Mouse (Mus musculus): ENCODE data around the gene Pitpna.

The Pitpna gene

DNA sequence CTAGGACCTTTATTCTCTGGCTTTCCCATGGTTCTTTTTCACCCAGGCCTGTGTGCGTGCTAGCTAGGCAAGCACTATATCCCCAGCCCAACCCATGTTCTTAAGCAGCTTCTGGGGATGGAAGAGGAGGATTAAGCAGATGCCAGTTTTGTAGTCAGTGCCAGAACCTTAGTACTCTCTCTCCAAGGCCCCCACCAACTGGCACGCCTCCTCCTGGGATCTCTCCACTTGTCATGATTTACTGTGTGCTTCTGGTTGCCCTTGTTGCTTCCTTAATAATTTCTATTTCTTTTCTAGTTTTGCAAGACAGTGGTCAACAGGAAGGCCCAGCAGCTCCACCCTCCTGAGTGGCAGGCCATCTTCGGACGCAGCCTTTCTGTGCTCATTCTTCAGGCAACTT is 37.9 kb downstream of the Pitpna start:
- no peak for ATAC-seq (ENCODE audit: insufficient number of reproducible peaks, low FRiP score, low TSS enrichment)

DNA sequence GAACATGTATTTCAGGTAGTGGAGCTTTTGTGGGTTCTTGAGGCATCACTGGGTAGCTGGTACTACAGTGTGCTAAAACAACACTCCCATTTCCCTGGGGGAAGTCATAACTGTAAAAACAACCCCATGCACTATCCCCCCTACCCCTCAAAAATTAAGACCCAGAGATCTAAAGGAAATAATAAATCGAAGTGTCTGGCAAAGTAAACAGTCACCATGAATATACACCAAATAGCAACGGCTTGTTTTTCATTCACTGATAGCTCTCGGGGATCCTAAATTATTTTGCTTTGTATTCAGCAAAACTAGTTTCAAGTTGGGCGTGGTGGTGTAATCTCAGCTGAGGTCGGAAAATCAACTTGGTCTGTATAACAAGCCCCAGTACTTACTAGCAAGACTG is 42.2 kb downstream of the Pitpna start:
- ATAC-seq (ENCODE audit: insufficient number of reproducible peaks, low FRiP score, low TSS enrichment), result no peak

DNA sequence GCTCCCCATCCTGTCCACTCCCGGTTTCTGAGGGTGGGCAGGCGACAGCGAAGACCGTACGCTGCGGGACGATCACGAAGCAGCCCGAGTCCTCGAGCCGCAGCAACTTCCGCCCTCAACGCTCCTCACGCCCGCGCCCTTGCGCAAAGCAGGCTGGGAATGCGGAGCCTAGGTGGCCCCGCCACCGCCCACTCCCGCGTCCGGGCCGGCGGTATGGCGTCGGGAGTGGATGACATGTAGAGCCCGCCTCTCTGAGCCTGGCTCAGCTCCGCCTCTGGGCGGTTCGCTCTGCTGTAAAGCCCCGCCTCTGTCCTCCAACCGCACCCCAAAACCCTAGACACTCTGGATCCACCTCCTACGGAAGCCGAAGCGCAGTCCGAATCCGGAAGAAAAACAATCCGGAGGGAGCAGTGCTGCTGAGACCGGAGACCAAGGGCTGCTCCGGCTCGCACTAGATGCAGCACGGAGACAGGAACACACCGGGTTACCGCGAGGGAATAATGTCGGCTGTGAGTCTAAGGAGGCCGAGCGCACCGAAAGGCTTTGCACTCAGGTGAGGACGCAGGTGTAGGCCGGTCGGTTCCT is 42.8 kb downstream of the Pitpna start, which contains the start of gene Inpp5k:
Inpp5k (plus strand) TSS at position 344 of the 585 bp plus-strand sequence.
- peak; percentile 96 for ATAC-seq (ENCODE audit: insufficient number of reproducible peaks, low FRiP score, low TSS enrichment)

DNA sequence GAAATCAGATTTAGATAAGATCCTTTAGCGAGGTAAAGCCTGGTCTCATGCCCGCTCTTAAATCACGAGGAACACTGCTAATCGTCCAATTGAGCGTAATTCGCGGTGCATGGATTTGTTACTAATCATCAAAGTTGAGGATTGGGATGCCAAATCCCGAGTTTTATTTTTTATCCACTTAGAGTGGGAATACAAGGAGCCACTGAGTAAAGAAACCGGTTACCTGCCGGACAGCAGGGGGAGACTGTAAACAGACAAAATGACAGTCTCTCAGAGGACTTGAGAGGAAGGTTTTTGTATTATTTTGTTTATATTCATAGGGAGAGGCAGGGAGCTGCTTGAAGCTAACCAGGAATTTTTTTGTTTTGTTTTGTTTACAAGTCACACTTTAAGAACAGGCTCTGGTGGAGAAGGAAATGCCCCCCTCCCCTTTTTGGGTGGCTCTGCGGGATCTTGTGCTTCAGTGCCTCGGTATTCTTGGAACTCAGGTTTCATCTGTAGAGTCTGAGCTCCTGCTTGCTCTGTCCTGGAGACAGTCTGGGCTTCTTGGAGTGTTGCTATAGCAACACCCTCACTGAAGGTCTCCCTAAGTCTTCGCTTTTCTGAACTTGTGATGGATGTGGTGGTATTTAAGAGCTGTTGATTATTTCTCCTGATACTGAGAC is 43.8 kb downstream of the Pitpna start:
- ATAC-seq (ENCODE audit: insufficient number of reproducible peaks, low FRiP score, low TSS enrichment), result no peak

DNA sequence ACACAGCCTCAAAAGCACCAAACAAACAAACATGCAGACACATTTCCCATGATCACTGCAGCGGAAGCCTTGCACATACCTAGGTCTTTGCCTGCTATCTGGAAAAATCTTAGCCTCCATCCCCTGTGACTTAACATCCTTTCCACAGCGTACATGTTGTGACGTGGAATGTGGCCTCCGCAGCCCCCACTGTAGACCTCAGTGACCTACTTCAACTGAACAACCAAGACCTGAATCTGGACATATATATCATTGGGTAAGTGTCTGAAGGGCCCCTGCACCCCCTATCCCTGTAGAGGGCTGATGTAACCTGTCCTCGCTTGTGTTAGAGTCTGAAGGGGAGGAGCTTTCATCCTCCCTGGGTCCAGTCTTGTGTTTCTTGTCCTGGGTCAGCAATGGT is 45.0 kb downstream of the Pitpna start:
- no peak for ATAC-seq (ENCODE audit: insufficient number of reproducible peaks, low FRiP score, low TSS enrichment)

DNA sequence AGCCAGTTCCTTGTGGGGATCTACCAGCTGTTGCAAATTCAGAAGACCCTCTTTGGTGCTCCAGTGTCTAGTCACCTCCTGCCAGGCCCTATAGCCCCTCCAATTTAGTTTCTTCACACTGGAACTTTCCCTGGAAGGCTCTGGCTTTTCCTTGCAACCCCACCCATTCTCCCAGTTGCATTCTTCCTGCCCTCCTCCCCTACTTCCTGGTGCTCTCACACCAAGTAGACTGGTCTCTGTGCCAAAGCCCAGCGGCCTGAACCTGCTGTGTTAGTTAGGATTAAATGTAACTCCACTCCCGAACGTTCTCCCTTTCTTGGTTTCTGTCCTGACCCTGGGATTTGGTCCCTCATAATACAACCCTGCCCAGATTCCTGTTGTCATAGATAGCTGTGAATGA is 46.9 kb downstream of the Pitpna start:
- no peak for ATAC-seq (ENCODE audit: insufficient number of reproducible peaks, low FRiP score, low TSS enrichment)

DNA sequence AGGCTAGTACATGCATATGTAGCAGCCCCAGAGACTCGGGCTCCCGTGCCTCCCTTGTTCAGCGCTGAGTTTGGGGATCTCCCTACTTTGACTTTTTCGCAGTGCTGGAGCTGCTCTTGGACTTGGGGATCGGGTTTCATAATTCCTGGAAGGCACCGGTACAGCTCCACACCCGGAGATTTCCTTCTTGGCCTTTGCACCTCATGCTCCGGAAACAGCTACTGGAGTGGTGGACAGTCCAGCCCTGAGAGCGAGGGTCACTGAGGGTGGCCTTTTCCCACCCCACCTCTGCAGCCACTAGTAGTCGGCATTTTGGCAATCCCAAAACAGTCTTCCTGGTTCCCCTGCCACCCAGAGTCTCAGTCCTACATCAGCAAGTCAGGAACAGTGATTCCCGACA is 47.4 kb downstream of the Pitpna start:
- ATAC-seq (ENCODE audit: insufficient number of reproducible peaks, low FRiP score, low TSS enrichment), result no peak

DNA sequence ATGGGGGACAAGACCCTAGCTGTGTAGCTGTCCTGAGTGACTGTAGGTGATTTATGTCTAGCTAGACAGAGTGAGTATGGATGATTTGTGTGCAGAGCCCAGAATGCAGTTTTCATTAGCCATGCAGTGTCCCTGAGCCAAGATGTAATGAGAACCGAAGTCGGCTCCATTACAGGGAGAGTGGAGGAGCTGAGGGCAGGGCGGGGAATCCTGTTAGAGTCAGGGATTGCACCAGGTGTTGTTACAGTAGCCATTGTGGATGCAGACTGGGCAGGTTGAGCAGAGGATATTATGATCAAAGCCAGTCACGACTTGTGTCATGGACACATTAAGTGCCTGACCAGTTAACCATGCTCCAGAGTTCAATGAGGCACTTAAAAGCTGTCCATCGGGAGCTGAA is 55.4 kb downstream of the Pitpna start:
- no peak for ATAC-seq (ENCODE audit: insufficient number of reproducible peaks, low FRiP score, low TSS enrichment)

DNA sequence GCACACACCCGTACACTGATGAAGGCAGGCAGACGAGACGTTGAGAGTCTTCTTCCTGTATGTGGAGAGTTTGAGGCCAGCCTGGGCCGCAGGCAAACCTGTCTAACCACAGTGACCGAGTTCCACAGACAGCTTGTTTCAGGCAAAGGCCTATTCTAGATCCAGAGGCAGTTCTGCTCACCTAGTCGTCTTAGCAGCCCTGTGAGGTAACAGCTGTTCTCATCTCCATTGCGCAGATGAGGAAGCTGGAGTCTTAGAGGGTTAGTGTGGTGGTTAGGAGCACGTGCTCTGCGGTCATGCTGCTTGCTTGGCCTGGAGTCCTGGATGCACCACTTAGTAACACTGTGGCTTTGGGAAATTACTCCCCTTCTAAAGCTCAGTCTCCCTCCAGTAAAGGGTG is 56.8 kb downstream of the Pitpna start:
- no peak for ATAC-seq (ENCODE audit: insufficient number of reproducible peaks, low FRiP score, low TSS enrichment)

DNA sequence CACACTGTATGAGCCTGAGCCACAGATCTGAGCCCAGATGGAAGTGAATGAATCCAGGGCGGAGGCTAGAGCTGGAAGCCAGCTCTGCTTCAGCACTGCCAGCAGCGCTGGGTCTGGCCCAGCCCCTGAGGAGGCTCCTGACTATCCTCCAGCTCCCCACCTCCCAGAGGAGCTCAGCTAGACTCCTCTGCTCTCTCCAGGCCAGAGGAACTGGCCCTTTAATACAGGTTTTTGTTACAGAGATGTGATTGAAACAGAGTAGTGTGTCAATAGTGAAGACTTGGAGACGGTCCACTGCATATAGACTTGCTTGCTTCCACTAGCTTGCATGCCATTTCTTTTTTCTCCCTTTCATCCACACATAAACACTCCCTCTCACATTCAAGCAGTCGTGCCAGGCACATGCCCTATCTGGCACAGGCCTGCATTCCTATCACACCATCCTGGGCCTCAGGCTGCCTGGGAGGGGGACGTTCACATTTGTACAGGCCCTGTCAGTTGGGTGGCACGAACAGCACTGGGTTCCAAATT is 59.8 kb downstream of the Pitpna start:
- ATAC-seq (ENCODE audit: insufficient number of reproducible peaks, low FRiP score, low TSS enrichment), result peak; percentile 31; the same call in 1 of the 2 replicates

DNA sequence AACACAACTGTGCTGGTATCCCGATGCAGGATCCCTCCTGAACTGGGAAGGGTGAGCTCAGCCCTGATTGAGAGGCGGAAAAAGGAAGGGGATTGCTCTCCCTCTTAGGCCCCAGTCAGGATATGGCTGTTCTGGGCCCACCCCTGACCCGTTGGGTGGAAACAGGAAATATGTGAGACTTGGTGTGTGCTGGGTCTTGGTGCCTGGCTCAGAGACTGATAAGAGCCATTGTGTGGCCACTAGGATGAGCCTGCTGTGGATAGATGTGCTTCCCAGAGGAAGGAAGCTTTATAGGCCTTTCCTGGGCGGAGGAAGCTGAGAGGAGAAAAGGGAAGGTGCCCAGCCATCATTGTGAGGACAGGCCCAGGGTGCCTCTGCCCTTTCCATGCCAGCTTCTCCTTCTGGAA is 61.3 kb downstream of the Pitpna start:
- ATAC-seq (ENCODE audit: insufficient number of reproducible peaks, low FRiP score, low TSS enrichment), result no peak

DNA sequence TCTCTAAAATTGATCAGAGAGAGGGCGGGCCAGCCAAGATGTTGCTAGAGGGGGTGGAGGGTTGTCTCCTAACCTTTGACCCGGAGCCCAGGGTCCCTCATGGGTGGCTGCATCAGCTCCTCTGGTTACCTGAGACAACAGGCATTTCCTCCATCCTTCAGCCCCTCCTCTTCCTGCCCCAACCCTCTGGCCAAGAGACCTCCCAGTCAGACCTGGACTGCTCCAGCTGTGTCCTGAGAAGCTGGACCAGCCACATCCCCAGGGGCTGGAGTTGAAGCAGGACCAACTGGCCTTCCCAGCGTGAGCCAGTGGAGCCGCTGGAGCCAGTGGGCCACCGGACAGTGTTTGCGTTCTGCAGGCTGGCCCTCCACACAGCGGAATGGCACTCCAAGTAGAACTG is 62.4 kb downstream of the Pitpna start, which contains the start of gene Myo1c:
Myo1c (plus strand) TSS at position 194 of the 400 bp plus-strand sequence.
- ATAC-seq (ENCODE audit: insufficient number of reproducible peaks, low FRiP score, low TSS enrichment), result no peak

DNA sequence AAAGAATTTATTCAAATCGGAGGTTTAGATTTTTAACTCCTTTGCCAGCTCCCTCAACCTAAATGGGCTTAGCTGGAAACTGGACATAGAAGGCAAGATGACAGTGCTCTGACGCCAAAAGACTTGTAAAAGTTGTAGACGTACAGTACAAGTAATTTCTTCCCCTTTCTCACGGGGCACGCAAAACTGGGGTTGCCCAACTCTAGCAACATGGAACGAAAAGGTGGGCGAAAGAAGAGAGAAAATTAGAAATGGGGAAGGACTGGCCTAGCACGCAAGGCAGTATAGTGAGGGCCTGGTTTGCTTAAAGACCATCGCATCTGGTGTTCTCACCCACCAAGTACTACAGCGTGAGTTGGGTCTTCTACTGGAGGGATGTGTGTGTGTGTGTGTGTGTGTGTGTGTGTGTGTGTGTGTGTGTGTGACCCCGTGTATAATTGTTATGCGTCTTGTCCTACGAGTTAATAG is 63.1 kb downstream of the Pitpna start:
- ATAC-seq (ENCODE audit: insufficient number of reproducible peaks, low FRiP score, low TSS enrichment), result no peak

DNA sequence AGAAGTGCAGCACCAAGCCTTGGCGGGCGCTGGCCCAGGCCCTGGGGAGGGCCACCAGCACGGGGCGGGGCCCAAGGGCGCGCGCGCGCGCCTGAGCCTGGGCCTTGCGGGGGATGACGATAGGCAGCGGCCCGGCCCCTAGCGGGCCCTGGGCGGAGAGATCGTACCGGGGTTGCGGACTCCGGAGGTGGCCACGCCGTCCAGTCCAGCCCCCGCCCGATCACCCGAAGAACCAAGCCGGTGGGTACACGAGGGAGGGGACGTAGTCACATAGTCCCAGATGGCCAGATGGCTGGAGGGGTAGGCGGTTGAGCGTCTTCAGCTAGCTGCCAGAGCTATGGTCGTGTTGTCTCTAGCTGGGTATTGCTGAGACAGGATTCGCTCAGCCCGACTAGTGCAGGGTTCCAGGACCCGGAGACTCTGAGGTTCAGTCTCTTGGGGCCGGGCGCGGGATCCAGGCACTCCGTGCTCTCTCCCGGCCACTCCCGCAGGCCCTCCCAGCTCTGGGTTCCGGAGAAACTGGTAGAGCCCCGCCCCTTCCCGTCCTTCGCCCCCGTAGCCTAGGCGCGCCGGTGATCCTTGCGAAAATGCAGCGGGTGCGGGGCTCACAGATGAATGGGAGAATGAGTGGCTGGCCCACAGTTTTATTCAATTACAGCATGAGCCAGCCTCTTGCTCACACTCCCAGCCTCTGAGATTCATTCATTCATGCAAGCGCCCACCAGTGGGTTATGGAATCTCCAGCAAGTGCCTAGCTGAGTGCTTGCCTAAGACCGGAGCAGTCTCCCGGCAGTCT is 63.7 kb downstream of the Pitpna start:
- peak; percentile 47; the same call in 1 of the 2 replicates for ATAC-seq (ENCODE audit: insufficient number of reproducible peaks, low FRiP score, low TSS enrichment)

DNA sequence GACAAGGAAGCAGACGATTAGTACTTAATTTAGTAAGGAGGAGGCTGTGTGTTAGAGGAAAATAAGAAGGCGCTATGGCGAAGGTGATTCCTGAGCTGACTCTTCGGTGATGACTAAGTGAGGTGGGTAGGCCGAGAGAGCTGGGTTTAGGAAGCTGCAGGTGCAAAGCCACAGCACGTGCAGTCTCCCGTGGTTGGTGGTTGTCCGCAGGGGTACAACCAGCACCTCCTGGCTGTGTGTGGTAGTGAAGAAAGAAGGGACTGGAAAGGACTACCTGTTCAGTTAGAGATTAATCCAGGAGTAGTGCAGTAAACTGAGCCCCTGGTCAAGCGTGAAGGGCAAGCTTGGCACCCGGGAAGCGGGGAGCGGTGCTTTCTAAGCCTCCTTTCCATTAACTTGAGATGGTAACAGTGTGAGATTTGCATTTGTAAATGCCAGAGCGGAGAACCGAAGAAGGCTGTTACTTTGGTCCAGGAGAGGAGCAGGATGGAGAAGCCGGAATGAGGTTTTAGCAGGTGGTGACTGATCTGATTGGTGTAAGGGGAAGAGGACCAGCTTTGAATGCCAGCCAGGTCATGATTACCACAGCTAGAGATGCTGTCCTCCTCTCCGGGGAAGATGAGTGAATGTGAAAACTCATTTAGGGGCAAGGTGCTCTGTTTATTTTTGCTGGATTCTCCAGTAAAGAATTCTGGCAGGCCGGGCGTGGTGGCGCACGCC is 64.5 kb downstream of the Pitpna start:
- ATAC-seq (ENCODE audit: insufficient number of reproducible peaks, low FRiP score, low TSS enrichment), result no peak

DNA sequence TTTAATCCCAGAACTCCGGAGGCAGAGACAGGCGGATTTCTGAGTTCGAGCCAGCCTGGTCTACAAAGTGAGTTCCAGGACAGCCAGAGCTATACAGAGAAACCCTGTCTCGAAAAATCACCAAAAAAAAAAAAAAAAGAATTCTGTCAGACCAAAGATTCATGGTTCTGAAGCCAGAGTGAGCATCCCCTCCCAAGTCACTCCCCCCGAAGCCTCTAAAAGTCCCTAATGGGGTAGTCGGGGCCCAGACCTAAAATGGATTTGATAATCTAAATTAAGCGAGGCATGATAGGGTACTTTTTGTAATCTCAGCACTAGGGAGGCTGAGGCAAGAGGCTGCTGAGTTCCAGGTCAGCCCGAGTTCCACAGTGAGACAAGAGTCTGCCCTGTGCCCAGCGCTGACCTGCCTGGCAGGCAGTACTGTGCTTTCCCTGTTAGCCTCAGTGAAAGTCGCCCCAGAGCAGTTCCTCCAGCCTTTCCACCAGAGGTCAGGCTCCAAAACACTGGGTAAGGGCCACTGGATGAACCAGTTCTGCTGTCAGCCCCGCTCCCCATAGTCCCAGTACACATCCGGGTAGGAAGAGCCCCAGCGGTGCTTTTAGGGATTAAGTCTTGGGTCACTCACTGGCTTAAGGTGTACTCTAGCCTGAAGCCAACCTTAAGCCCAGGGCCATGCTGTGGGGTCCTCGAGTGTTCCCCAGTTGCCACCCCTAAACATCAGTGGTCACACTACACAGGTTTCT is 65.2 kb downstream of the Pitpna start:
- ATAC-seq (ENCODE audit: insufficient number of reproducible peaks, low FRiP score, low TSS enrichment), result no peak

DNA sequence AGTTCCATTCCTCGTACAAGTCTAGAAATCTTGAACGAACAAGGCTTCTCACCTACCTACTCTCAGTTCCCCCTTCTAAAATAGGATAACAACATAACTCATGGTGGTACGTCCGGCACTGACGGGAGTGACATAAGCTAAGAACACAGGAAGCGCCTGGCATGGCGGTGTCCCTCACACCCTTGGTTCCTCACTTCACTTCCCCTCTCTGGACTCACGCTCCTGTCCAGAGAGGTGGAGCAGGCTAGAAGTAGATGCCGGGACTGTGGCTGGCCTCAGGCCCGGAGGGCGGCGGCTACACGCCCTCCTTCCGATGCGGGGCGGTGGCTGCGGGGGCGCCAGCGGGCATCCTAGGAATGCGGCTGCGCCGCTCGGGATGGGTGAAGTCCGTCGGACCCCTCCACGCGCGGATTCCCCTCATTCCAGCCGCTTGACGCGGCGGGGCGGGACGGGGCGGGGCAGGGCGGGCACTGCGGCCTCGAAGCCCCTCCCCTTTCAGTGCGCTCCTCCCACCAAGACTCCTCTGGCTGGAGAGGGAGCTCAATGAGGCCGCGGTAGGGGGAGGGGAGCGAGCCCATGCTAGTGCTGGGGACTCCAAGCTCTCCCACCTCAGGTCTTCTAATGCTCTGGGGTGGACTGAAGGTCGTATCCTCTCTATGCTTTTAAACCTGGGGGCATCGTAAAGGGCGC is 66.0 kb downstream of the Pitpna start:
- ATAC-seq (ENCODE audit: insufficient number of reproducible peaks, low FRiP score, low TSS enrichment), result 0 out of 2 replicates have a peak, but pooled peaks have one; percentile 24

DNA sequence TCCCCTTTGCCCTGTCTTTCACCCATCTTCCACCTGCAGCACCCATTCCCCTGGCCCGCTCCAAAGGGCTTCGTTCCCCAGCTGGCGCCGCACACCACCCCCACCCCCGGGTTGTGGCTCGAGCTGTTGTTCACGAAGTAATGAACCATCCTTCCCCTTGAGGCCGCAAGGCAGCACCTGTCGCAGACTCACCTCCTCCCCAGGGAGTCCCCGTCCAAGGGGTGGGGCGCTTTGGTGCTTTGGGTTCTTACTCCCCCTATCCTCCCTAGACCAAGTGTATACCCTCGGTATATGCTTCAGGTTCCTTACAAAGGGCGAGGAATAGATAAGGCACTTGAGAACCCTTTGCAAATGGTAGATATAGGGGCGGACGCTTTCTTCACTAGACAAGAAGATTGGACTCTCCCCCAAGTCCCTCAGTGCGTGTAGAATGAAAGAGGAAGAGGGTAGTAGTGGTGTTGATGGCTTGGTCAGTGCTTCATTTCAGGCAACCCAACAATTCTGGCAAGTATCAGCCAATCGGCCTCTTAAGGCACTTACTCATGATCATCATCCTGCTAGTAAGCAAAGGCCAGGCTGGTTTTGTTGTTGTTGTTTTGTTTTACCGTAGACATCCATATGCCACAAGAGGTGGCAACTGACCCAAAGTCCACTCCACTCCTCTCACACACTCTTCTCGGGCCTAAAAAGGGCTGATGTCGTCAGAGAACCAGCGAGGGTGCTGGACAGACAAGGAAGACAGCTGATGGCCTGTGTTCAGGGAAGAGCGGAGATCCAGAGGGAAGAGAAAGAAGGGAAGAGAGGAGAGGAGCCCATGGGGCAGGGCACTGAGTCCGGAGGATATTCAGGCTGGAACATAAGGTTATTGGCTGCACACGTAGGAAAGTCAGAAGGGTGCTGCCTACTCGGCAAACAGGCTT is 66.8 kb downstream of the Pitpna start:
- ATAC-seq (ENCODE audit: insufficient number of reproducible peaks, low FRiP score, low TSS enrichment), result no peak
